Mouse (Mus musculus) kidney, adult 8-10 months (tissue): ENCODE measurements around the gene Trappc12.

ENCODE experiments used
- DNase-seq, 2 experiments: peaks; one replicate each; pipeline ENCODE4 v3.0.0; 2022

The Trappc12 gene

DNA sequence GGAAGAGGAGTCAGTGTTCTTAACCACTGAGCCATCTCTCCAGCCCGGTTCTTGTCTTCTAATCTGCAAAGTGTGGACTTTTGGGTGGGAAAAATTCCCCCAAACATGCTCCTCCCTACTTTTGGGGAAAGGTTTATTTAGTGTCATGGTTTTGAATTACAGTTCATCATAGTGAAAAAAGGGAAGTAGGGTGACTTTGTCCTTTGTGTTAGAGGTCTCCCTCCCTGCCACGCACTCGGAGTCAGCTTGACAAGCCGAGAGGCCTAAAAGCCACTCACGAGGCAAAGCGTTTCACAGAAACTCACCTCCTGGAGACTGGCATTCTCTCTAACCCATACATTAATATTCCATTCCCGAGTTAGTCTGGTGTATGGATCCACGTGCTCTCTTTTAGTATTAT, 17.6 kb downstream of the Trappc12 start:
- DNase-seq = no peak

- no peak for DNase-seq
These were observed 23.2 kb downstream of the Trappc12 start for GRCm38 (mm10) chr12:28727061-28727460.

DNA sequence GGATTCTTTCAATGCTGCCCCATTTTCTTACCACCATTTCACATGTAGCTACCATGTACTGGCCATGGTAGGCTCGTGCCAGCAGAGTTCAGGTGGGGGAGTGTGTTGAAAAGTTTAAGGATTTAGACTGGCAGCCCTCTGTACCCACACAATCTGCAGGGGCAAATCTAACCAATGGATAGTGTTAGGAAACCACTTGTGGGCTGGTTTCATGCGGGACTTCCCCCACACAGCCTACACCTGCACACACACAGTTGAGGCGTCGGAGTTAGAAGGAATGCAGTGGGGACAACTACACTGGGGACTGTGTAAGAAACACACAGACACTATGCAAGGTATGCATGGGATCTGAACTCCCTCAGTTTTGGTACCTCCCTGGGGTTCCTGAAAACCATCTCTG, 24.1 kb downstream of the Trappc12 start:
- DNase-seq = no peak

GRCm38 (mm10) chr12:28724366-28724765, 25.9 kb downstream of the Trappc12 start:
- DNase-seq = no peak

GRCm38 (mm10) chr12:28718106-28718505, 32.2 kb downstream of the Trappc12 start:
- peak; percentile 21 to 34 for DNase-seq

DNA sequence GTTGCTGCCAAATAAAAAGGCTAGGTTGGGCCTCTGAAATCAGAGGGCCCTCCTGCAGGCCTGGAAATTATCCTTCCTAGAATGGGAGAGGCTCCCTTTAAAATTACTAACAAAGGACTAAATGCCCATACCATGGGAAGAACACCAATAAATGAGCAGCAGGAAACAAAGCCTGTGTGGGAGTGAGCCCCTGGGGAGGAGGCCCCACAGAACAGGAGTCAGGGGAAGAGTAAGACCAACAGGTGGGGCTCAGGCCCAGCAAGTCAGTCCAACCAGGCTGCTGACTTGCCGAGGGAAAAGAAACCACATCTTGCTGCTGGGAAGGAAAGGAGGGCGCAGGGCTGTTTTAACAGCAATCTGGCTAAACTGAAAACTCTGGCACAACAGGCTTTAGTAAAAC, 33.2 kb downstream of the Trappc12 start:
- no peak for DNase-seq

GRCm38 (mm10) chr12:28714822-28715632, 35.2 kb downstream of the Trappc12 start:
- no peak for DNase-seq

GRCm38 (mm10) chr12:28710566-28711185, 39.6 kb downstream of the Trappc12 start:
- no peak for DNase-seq

DNA sequence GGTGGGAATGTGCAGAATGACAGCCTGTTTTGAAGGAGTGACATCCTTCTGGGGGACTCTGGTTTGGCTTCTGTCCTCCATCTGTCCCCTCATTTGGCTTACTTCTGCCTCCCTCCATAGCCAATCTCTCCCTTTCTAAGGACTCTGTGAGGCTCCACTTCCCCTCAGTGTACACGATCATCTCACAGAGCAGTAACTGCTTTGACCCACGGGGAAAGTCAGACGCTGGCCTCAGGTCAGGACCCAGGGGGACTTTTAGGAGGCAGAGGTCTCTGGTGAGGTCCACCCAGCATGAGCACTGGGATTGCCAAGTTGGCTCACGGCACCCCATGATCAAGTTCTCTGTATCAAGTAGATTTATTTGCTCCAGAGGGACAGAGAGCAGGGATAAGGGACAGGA, 42.1 kb downstream of the Trappc12 start:
- no peak for DNase-seq

DNA sequence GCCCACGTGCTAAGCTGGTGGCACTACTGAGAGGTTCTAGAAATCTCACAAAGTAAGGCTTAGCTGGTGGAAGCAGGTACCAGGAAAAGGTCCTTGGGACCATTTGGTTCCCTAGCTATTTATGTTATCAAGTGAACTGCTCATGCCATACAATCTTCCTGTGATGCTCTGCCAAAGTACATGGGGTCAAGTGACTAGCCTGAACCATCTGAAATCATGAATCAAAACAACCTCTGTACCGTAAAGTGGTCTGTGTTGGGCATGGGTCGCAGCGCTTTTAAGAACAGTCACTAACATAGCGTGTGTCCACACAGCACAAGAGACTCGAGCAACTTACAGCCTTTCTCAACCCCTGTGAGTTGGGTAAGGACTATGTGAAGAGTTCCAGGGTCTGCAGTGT, 45.1 kb downstream of the Trappc12 start:
- no peak for DNase-seq

DNA sequence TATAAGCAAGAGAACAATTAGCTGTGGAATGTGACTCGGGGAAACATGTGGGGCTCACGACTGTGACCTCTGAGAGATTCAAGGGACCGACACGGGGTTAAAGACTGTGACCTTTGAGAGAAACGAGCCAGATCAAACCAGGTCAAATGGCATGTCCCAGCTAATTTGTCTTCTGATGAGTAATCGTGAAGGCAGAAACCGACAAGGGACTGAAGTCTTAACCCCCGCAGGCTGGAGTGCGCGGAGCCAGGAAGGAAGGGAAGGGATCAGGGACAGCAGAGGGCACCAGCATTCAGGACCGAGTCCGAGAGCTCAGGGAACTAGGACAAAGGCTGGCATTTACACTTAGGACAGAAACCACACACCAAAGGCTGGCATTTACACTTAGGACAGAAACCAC, 45.9 kb downstream of the Trappc12 start:
- DNase-seq = no peak

- DNase-seq = no peak
These were observed 49.0 kb downstream of the Trappc12 start for GRCm38 (mm10) chr12:28701302-28701701.

- peak; percentile 69 for DNase-seq
These were observed 49.7 kb downstream of the Trappc12 start for GRCm38 (mm10) chr12:28700561-28701025.

DNA sequence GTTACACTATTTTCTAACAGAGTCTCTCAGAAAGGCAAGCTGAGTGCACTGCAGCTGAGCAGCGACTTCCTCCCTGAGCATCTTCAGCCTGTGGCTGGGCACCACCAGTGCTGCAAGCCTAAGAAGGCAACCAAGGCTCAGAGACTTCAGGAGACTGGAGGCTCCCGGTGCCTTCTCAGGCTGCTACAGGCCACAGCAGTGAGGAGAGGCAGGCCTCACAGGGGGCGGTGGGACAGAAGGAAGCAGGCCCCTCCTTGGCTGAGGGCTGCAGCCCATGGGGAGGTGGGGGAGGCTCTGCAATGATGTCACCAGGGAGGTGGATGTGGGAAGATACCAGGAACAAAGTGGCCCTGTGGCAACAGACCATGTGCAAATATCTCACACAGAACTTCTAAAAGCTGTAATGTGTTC, 50.2 kb downstream of the Trappc12 start:
- DNase-seq = no peak

- DNase-seq = peak; percentile 48 to 77
These were observed 50.6 kb downstream of the Trappc12 start for GRCm38 (mm10) chr12:28699656-28700055.

GRCm38 (mm10) chr12:28699086-28699485, 51.2 kb downstream of the Trappc12 start:
- DNase-seq = no peak

- peak; percentile 59 to 66 for DNase-seq
These were observed 52.3 kb downstream of the Trappc12 start for GRCm38 (mm10) chr12:28697821-28698595.

- DNase-seq = no peak
These were observed 55.5 kb downstream of the Trappc12 start for GRCm38 (mm10) chr12:28694776-28695175.

DNA sequence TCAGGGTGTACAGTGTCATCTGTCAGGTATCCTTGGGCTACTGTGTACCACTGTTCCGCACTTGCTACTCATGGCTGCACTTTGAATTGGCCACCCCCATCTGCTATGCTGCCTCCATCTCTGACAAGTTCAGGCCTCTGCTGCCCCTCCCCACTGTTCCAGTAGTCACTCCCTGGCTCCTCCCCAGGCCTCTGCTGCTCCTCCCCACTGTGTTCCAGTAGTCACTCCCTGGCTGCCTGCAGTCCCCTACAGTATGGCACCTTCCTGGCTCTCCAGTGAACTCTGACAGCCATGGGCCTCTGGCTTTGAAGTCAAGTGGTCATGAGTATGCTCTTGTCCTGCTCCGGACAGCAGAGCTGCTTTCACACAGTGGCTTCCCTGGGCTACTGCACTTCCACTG, 56.0 kb downstream of the Trappc12 start:
- peak in 1 of 2 experiments; percentile 25 for DNase-seq

GRCm38 (mm10) chr12:28693738-28694137, 56.5 kb downstream of the Trappc12 start:
- DNase-seq = no peak

DNA sequence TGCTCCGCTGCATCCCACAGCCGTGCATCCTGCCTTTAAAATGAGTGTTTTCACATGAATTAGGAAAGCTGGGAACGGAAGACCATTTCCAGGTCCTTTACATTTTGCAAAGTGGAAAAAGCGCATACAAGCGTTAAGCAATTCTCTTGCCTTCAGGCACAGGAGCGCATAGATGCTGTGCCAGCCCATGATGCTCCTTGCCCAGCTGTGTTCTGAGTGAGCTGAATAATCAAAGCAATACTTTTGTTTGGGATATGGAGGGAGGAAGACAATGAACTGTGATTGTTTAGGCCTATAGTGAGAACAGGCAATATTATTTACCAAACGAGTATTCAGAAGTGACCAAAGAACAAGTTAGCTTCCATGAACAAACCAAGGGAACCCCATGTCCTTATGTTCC, 59.5 kb downstream of the Trappc12 start:
- DNase-seq = no peak

GRCm38 (mm10) chr12:28688996-28689395, 61.3 kb downstream of the Trappc12 start:
- no peak for DNase-seq

DNA sequence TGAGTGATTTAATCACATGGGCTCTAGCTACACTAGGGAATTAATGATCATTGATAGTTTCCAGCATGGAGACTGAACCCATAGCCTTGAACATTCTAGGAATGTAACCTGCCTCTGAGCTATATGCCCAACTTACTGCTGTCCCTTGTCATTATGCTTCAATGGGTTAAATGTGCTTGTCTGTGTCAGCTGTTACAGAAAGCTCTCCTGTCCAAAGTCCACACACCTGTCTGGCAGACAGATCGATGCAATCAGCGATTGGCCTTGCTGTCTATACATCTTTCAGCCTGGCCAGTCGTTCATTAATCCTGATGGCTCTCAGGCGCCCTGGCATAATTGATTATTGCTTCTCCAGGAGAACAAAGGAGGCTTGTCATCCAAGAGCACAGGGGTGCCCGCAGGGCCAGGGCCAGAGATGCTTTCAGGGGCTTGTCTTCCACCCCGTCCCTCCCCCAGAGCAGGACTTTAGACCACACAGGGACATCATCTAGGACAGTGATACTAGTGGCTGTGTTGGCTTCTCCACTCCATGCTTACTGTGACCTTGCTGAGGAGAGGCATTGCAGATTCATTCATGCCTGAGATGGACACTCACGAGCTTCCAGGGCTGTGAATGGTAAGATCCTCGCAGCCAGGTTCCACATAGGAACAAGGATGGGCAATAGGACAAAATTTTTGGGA, 63.9 kb downstream of the Trappc12 start:
- no peak for DNase-seq
